Mouse (Mus musculus) hindbrain, embryonic 13.5 days (tissue): ENCODE measurements around the gene Adcy6. TPM values are rescaled to one million over a fixed set of nuclear protein-coding genes. Genes with fewer than 3 reads are reported as not detected.

Source experiments
- ATAC-seq: fragments of 200-750 bp; cut with Nextera tagmentation; 2 replicates; pipeline ENCODE4 v1.8.0; 2017; ENCODE audit warnings: moderate TSS enrichment; ENCODE audit not compliant: low FRiP score
- H3K27ac ChIP-seq: fragments of 300-500 bp; sonication (generic); 2 replicates; pipeline ENCODE4 v1.5.1; 2015; ENCODE audit warnings: inconsistent platforms, mild to moderate bottlenecking, moderate library complexity
- H3K27me3 ChIP-seq: fragments of 300-500 bp; sonication (generic); 2 replicates; pipeline ENCODE4 v1.6.1; 2015; ENCODE audit warnings: mild to moderate bottlenecking, inconsistent platforms
- H3K36me3 ChIP-seq: fragments of 300-500 bp; sonication (generic); 2 replicates; pipeline ENCODE4 v1.6.1; 2015; ENCODE audit warnings: mild to moderate bottlenecking, inconsistent platforms
- H3K4me1 ChIP-seq: fragments of 300-500 bp; sonication (generic); replicated peaks from 2 replicates; pipeline ENCODE4 v1.6.1; 2015; ENCODE audit warnings: inconsistent platforms
- H3K4me2 ChIP-seq: fragments of 300-500 bp; sonication (generic); 2 replicates; pipeline ENCODE4 v1.6.1; 2015; ENCODE audit warnings: inconsistent platforms, mild to moderate bottlenecking, moderate library complexity
- H3K4me3 ChIP-seq: fragments of 300-500 bp; sonication (generic); 2 replicates; pipeline ENCODE4 v1.5.1; 2015; ENCODE audit warnings: mild to moderate bottlenecking, inconsistent platforms
- H3K9ac ChIP-seq: fragments of 300-500 bp; sonication (generic); 2 replicates; pipeline ENCODE4 v1.6.1; 2015; ENCODE audit warnings: mild to moderate bottlenecking, inconsistent platforms
- H3K9me3 ChIP-seq: fragments of 300-500 bp; sonication (generic); 2 replicates; pipeline ENCODE4 v1.6.1; 2016; ENCODE audit warnings: inconsistent platforms
- whole genome bisulfite sequencing: fragments of 180-500 bp; shearing (Covaris S2); methylation state at CpG from one replicate; pipeline ENCODE4 v1.1.7; 2015; 5-methylcytosine and 5-hydroxymethylcytosine counted together
- polyA plus RNA-seq: library from polyadenylated mRNA; unstranded; fragments of >200 nt; fragmentation: Nextera tagmentation; extraction: Ambion mirVana; gene quantifications from 2 replicates; pipeline ENCODE4 v1.2.1, GENCODE M21; 2015

Gene Adcy6
- polyA plus RNA-seq = 10.1 and 11.7 TPM in 2 replicates

DNA sequence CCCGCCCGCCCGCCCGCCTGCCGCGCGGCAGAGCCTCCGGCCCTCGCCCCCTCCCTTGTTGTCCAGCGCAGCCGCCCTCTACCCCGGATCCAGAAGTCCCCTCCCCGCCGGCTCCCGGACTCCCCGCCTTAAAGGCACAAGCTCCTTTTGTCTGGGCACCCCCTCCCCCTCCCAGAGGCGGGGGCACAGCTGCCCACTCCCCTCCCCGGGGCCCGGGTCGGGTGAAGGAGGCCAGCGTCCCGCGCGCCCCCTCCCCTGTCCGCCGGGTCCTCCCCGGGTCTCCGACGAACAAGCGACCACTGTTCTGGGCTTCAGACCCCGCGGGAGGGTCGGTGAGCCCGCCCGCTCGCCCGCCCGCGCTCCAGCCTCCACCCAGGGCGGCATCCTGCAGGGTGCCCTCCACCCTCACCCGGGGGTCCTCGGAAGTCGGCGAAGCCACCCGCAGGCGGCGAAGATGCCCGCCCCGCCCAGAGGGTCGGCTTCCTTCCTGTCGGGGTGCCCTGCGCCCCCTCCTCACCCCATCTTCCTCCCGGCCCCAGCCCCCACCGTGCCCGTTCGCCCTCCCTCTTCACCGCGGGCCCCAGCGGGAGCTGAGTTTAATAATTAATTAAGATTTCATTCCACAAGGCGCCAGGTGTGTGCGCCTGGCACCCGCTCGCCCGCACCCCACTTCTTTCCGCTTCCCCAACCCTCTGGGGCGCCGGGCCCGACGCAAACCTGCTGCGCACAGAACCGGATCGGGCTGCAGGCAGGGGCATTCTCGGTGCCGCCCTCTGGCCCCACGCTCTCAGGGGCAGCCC is at the start of gene Adcy6:
Gene Adcy6 (minus strand): TSS at position 746 of the 800 bp plus-strand sequence.
- Histone ChIP-seq H3K27ac (peak within 1 kb of the TSS; percentile 91), H3K4me3 (peak within 1 kb of the TSS; percentile 75), H3K4me1 (peaks cover 42% of the 10 kb centered on the region), H3K27me3 (no peaks in the 10 kb centered on the region), H3K4me2 (peak within 1 kb of the TSS; percentile 76), H3K36me3 (peaks cover 10% of the 10 kb centered on the region), H3K9ac (peak within 1 kb of the TSS; percentile 88), H3K9me3 (no peaks in the 10 kb centered on the region)
- WGBS = under 1% methylated on average over 55 of the region's 75 CpGs
- peak; percentile 82 for ATAC-seq

DNA sequence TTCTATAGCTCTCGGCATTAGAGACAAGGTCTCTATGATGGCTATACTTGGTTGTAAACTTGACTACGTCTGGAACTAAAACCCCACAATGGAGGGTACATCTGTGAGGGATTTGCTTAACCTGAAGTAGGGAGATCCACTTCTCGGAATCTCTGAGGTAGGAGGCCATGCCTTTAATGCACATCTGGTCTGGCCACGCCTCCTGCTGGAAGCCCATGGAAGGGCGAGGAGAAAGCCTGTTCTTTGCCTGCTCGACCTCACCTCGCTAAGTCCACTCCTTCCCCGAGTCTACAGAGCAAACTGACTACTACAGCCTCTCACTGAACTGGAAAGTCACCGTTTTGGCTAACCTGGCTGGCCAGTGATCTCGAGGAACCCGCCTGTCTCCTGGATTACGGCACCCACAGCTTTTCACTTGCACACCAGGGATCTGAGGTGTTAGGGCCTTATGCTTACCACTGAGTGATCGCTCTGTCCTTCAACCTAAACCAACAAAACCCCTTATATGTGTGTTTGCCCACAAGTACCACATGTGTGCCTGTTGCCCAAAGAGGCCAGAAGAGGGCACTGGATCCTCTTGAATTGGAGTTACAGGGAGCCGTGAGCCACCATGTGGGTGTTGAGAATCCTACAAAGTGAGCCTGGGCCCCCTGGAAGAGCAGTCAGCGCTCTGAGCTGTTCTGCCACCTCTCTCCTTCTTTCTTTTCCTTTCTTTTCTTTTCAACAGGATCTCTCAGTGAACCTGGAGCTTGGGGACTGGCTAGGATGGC is 47.3 kb upstream of the Adcy6 start:
- H3K4me1 ChIP-seq = peaks cover 11% of the 10 kb centered on the region
- WGBS = 84% methylated on average over 15 of the region's 15 CpGs
- no peak for ATAC-seq
- no peak overlapping the region for H3K4me2 ChIP-seq
- no peaks in the 10 kb centered on the region for H3K27me3 ChIP-seq
- H3K4me3 ChIP-seq = no peak overlapping the region
- no peaks in the 10 kb centered on the region for H3K9me3 ChIP-seq
- peaks cover 75% of the 10 kb centered on the region for H3K36me3 ChIP-seq
- H3K9ac ChIP-seq = no peak overlapping the region
- no peak overlapping the region for H3K27ac ChIP-seq

DNA sequence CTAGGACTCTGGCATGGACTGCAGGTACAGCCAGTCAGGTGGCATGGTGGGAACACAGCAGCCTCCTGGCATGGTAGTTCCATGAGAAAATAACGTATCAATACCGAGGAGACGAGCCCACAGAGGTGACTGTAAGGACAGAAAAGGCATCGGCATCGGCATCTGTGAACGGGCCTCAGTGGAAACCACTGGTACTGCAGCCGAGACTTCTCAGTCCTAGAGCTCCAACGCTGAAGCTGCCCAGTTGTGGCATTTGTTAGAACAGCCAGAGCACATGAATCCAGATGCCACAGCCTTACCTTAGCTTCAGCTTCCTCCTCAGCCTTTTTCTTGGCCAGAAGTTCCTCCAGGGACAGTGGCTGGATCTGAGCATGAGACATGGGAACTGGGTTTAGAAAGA is 42.3 kb upstream of the Adcy6 start:
- H3K27me3 ChIP-seq = no peaks in the 10 kb centered on the region
- 97% methylated on average over 8 of the region's 8 CpGs for WGBS
- no peak overlapping the region for H3K4me2 ChIP-seq
- no peak overlapping the region for H3K9ac ChIP-seq
- H3K4me3 ChIP-seq = no peak overlapping the region
- H3K4me1 ChIP-seq = no peaks in the 10 kb centered on the region
- no peaks in the 10 kb centered on the region for H3K9me3 ChIP-seq
- no peak for ATAC-seq
- no peak overlapping the region for H3K27ac ChIP-seq
- H3K36me3 ChIP-seq = peaks cover 99% of the 10 kb centered on the region

DNA sequence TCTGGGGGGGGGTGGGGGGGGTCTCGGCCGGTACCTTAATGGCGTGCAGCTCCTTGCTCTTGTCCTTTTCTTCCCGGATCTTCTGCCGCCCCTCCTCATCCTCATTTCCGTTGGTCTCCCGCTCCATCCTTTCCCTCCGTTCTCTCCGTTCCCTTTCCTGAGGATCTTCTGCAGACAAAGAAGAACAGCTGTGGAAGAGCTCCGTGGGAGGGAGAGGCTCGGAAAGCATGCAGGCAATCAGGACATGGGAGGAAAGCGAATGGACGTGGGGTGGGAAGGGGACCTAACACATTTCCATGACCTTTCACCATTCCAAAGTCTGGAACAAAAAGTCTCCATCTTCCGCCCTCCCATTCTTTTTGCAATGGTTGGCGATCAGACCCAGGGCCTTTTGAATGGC is 41.6 kb upstream of the Adcy6 start:
- Histone ChIP-seq H3K36me3 (peaks cover 99% of the 10 kb centered on the region), H3K4me3 (no peak overlapping the region), H3K9me3 (no peaks in the 10 kb centered on the region), H3K27ac (no peak overlapping the region), H3K9ac (no peak overlapping the region), H3K4me2 (no peak overlapping the region), H3K4me1 (no peaks in the 10 kb centered on the region), H3K27me3 (no peaks in the 10 kb centered on the region)
- ATAC-seq = no peak
- WGBS = 90% methylated on average over 15 of the region's 15 CpGs

DNA sequence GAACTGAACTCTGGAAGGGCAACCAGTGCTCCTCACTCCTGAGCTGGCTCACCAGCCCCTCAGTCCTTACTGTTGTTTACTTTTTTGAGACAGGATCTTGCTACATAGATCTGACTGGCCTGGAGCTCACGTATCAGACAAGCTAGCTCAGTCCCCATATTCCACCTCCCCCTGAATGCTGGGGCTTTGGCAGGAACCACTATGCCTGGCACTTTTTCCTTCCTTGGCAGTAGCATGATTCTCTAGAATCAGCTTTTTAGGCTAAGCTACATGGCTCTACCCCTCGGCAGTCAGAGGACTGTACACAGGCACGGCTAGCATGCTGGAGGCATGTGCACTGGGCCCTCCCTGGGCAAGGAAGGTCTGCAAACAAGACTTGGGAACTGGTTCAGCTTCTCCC is 38.2 kb upstream of the Adcy6 start:
- Histone ChIP-seq H3K9ac (no peak overlapping the region), H3K27me3 (no peaks in the 10 kb centered on the region), H3K9me3 (no peaks in the 10 kb centered on the region), H3K4me3 (no peak overlapping the region), H3K36me3 (peaks cover 99% of the 10 kb centered on the region), H3K27ac (no peak overlapping the region), H3K4me2 (no peak overlapping the region), H3K4me1 (no peaks in the 10 kb centered on the region)
- ATAC-seq = no peak
- WGBS = 98% methylated on average over 3 of the region's 3 CpGs

DNA sequence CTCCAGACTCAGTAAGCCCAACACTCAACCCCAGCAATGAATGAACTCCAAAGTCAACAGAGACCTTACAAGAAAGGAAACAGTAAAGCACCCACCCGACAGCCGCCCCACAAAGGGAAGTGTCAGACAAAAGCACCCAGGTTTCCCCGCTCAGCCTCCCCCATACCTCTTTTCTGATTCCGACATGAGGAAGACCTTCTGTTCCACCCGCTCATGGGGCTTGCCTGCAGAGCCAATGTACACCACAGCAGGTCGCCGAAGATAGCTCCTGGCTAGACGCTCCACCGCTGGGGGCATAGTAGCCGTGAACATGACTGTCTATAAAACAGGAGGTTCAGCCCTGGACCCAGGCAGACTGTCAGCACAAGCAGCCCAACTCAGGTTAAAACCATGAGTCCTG is 37.4 kb upstream of the Adcy6 start:
- 87% methylated on average over 10 of the region's 10 CpGs for WGBS
- H3K4me2 ChIP-seq = no peak overlapping the region
- no peak overlapping the region for H3K9ac ChIP-seq
- no peaks in the 10 kb centered on the region for H3K9me3 ChIP-seq
- H3K27ac ChIP-seq = no peak overlapping the region
- peaks cover 99% of the 10 kb centered on the region for H3K36me3 ChIP-seq
- no peak for ATAC-seq
- H3K4me3 ChIP-seq = no peak overlapping the region
- H3K4me1 ChIP-seq = no peaks in the 10 kb centered on the region
- H3K27me3 ChIP-seq = no peaks in the 10 kb centered on the region

DNA sequence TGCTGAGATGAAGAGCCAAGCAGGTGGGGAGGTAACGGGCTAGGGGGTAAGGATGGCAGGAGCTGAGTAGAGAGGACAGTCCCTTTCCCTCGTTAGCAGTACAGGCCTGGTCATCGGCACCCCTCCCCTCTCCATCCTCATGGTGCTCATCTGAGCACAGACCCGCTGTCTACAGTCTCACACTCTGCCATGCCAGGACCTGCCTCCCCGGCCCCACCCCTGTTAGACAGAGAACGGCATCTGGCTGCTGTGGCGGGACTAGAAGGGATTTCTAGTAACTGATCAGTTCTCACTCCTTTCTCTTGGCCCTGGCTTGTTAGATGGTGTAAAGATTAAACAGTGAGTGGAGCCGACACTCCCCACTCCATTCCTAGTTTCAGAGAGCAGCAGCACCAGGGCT is 36.9 kb upstream of the Adcy6 start:
- WGBS = 85% methylated on average over 8 of the region's 8 CpGs
- Histone ChIP-seq H3K27ac (no peak overlapping the region), H3K4me2 (no peak overlapping the region), H3K4me3 (no peak overlapping the region), H3K9ac (no peak overlapping the region), H3K36me3 (peaks cover 99% of the 10 kb centered on the region), H3K27me3 (no peaks in the 10 kb centered on the region), H3K4me1 (no peaks in the 10 kb centered on the region), H3K9me3 (no peaks in the 10 kb centered on the region)
- no peak for ATAC-seq

DNA sequence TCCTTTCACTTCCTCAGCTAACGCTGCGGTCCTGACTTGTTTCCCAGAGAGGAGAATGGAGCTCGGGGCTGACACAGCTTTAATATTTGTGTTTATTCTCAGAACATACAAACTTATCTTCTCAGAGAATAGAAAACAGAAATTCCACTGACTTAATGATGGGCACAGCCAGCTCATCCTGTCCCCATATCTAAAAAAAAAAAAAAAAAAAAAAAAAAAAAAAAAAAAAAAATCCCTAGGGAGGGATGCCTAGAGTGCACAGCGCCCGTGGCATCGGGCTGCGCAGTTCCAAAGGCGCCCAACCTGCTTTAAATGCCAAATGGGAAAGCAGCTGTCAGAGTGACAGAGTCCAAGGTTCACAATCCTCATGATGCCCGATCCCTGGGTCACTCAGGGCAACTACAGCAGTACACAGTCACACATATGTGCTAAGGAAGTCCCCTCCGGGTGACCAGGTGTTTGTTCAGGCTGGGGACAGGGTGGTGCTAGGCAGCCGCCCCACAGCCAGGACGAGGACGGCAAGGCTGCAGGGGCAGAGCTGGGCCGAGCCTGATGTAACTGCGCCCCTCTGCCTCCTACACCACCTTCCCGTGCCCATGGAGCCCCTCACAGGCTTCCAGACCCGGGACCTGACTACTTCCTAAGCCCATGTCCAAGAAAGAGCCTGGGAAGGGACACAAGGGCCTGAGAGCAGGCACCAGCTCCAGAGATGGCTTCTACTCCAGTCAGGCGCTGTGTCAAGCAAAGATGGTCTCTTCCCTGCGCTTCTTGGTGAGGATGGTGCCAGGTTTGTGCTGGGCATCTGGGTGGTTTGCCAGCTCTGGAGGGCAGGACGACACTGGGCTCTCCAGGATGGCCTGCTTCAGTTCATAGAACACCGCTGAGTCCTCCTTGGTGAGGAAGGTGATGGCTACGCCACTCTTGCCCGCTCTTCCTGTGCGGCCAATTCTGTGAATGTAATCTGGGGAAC is 35.5 kb upstream of the Adcy6 start:
- Histone ChIP-seq H3K4me1 (no peaks in the 10 kb centered on the region), H3K9me3 (no peaks in the 10 kb centered on the region), H3K27ac (no peak overlapping the region), H3K4me2 (no peak overlapping the region), H3K27me3 (no peaks in the 10 kb centered on the region), H3K4me3 (no peak overlapping the region), H3K9ac (no peak overlapping the region), H3K36me3 (peaks cover 99% of the 10 kb centered on the region)
- WGBS = 89% methylated on average over 24 of the region's 24 CpGs
- ATAC-seq = no peak

DNA sequence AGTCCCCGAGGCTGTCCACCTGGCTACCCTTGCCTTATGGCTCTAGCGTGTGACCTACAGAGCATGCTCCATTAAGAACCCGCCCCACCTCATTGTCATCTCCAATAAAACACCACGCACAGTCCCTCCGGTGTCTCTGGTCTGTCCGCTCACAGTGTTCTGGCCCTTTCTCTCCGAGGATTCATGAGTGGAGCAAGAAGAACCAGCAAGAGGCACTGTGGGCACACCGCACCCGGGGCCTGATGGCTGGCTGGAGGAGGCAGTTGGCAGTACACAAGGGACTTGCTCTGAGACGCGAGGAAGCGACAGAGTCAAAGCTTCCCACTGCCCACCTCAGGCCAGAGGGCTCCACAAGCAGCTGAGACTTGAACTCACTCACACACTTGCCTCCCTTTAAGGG is 34.5 kb upstream of the Adcy6 start:
- 85% methylated on average over 12 of the region's 12 CpGs for WGBS
- no peaks in the 10 kb centered on the region for H3K27me3 ChIP-seq
- no peak overlapping the region for H3K27ac ChIP-seq
- H3K36me3 ChIP-seq = peaks cover 99% of the 10 kb centered on the region
- no peak overlapping the region for H3K4me2 ChIP-seq
- no peaks in the 10 kb centered on the region for H3K9me3 ChIP-seq
- H3K9ac ChIP-seq = no peak overlapping the region
- ATAC-seq = no peak
- H3K4me1 ChIP-seq = no peaks in the 10 kb centered on the region
- H3K4me3 ChIP-seq = no peak overlapping the region

DNA sequence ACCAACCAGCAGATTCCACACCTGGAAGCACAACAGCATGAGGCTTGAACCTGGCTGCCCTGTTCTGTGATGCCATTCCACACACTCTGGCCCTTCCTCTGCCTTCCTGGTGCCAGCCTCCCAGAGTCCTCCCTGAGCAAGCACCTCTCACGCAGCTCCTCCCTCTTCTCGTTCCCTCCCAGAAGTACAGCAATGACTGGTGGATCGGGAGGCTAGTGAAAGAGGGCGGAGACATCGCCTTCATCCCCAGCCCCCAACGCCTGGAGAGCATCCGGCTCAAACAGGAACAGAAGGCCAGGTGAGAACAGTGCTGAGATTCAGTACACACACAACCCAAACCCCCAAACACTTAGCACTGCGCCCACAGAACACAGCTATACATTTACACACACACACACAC is 30.3 kb upstream of the Adcy6 start:
- 44% methylated on average over 8 of the region's 8 CpGs for WGBS
- H3K9me3 ChIP-seq = no peaks in the 10 kb centered on the region
- no peak overlapping the region for H3K4me3 ChIP-seq
- H3K9ac ChIP-seq = no peak overlapping the region
- no peak for ATAC-seq
- no peak overlapping the region for H3K4me2 ChIP-seq
- no peak overlapping the region for H3K27ac ChIP-seq
- H3K4me1 ChIP-seq = peaks cover 28% of the 10 kb centered on the region
- H3K27me3 ChIP-seq = no peaks in the 10 kb centered on the region
- peaks cover 60% of the 10 kb centered on the region for H3K36me3 ChIP-seq

DNA sequence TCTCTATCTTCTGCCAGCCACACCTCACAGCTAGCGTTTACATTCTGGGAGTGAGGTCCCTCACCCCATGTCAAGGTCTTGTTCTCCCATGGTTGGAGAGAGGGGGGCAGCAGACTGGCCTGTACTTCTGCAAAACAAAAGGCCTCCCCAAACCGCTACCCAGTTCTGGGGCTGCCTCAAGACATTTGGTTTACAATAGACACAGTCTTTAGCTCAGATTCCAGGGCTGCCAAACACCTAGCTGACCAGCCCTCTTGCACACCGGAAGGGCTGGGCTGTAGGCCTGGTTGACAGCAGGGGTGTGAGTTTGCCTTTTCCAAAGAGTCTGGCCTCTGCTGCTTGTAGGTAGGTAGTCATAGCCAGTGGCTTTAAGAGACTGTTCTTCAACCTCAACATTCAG is 27.3 kb upstream of the Adcy6 start:
- WGBS = 28% methylated on average over 3 of the region's 3 CpGs
- H3K36me3 ChIP-seq = peaks cover 31% of the 10 kb centered on the region
- 0 out of 2 replicates have a peak, but pooled peaks cover 5% of the 10 kb centered on the region for H3K27me3 ChIP-seq
- H3K4me3 ChIP-seq = peak overlapping the region; percentile 76
- H3K4me1 ChIP-seq = peaks cover 51% of the 10 kb centered on the region
- peak overlapping the region; percentile 95 for H3K9ac ChIP-seq
- no peak overlapping the region for H3K27ac ChIP-seq
- peak overlapping the region; percentile 86 for H3K4me2 ChIP-seq
- no peak for ATAC-seq
- no peaks in the 10 kb centered on the region for H3K9me3 ChIP-seq

DNA sequence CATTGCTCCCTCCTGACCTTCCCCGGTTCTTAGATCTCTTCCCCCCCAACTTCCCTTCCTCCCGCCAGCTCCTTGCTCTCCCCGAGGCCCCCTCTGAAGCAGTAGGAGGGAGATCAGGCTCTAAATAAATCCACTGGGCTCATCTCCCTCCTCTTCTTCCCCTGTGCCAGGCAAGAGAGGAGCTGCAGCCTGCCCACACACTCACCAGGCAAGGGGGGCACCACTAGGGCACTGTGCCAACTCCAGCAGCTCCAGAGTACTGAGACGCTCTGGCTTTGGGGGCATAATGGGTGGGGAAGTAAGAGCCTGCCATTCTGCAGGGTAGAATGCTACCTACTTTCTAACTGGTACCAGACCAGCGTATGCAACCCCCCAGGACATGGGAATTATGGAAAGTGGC is 26.6 kb upstream of the Adcy6 start:
- Histone ChIP-seq H3K27me3 (0 out of 2 replicates have a peak, but pooled peaks cover 5% of the 10 kb centered on the region), H3K4me2 (peak overlapping the region; percentile 86), H3K9me3 (no peaks in the 10 kb centered on the region), H3K4me3 (peak overlapping the region; percentile 76), H3K4me1 (peaks cover 57% of the 10 kb centered on the region), H3K9ac (peak overlapping the region; percentile 95), H3K36me3 (peaks cover 24% of the 10 kb centered on the region), H3K27ac (peak overlapping the region; percentile 99)
- 28% methylated on average over 5 of the region's 5 CpGs for WGBS
- no peak for ATAC-seq
